Mouse (Mus musculus) megakaryocyte, embryonic 14.5 days (primary cell): ENCODE data around the gene Drg1.

Experiments used
- FLI1 ChIP-seq: IDR thresholded peaks from 2 replicates; pipeline ENCODE4 v1.6.1; 2012; ENCODE audit warnings: low read length, inconsistent platforms, mixed read lengths
- GATA1 ChIP-seq: IDR thresholded peaks from 3 replicates; pipeline ENCODE4 v1.6.1; 2012; ENCODE audit warnings: mixed read lengths, low read length, inconsistent platforms, borderline replicate concordance

DNA sequence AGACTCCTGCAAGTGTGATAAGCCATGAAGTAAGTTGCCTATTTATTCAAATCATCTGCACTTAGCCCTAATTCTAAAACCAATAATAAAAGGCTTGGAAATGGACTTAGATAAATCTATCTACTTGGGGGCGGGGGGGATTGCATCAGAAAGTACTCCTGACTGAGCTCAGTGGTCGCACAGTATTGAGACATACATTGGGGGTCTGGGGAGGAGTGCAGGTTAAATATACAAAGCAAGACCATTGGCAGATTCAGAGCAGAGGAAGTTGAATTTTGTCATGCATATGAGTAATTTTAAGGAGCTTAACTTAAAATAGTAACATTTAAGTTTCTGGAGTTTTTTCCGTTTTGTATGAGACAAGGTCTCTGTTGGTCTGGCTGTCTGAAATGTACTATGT lies 34.0 kb downstream of the Drg1 start:
- TF ChIP-seq GATA1 (no peak), FLI1 (no peak)
